ENCODE assay signal across 8 mouse cellular contexts in genomic region chr11:40927168-40927567, GRCm38 (mm10).
DNase-seq lines count a peak whose midpoint lies in the region; ATAC-seq and TF ChIP-seq lines count a peak whose summit lies in the region.

No protein-coding gene starts in this region.

- no peaks in the 10 kb centered on the region for H3K9me3 ChIP-seq in E14TG2a.4 (ENCODE audit: low read length)
- H3K9me3 ChIP-seq in embryonic facial prominence, embryonic 12.5 days: no peaks in the 10 kb centered on the region
- H3K9me3 ChIP-seq in lung, embryonic 15.5 days: no peaks in the 10 kb centered on the region

- H3K36me3 ChIP-seq in E14TG2a.4 (ENCODE audit: insufficient read depth, low read length): no peaks in the 10 kb centered on the region
- no peaks in the 10 kb centered on the region for H3K36me3 ChIP-seq in embryonic facial prominence, embryonic 12.5 days
- no peaks in the 10 kb centered on the region for H3K36me3 ChIP-seq in lung, embryonic 15.5 days

- no peaks in the 10 kb centered on the region for H3K27me3 ChIP-seq in E14TG2a.4 (ENCODE audit: insufficient read depth, low read length)
- H3K27me3 ChIP-seq in embryonic facial prominence, embryonic 12.5 days: no peaks in the 10 kb centered on the region
- H3K27me3 ChIP-seq in lung, embryonic 15.5 days: no peaks in the 10 kb centered on the region

- H3K27ac ChIP-seq in embryonic facial prominence, embryonic 12.5 days: no peak overlapping the region
- no peak overlapping the region for H3K27ac ChIP-seq in lung, embryonic 15.5 days

- H3K4me2 ChIP-seq in embryonic facial prominence, embryonic 12.5 days (replicated peaks): peak overlapping the region; percentile 49
- peak overlapping the region; percentile 48 for H3K4me2 ChIP-seq in lung, embryonic 15.5 days

- H3K4me1 ChIP-seq in E14TG2a.4 (replicated peaks; ENCODE audit: low read depth, low read length): no peaks in the 10 kb centered on the region
- H3K4me1 ChIP-seq in embryonic facial prominence, embryonic 12.5 days: no peaks in the 10 kb centered on the region
- no peaks in the 10 kb centered on the region for H3K4me1 ChIP-seq in lung, embryonic 15.5 days

- peak; percentile 14 for DNase-seq in adrenal gland, adult 8-10 months
- DNase-seq in heart, postnatal 4 days: peak; percentile 57
- peak; percentile 54 to 76 for DNase-seq in layer of hippocampus, adult 8-10 months (ENCODE audit: low spot score in 2 of 2)
- peak; percentile 70 for DNase-seq in right cerebral cortex, postnatal 14 days
- no peak for DNase-seq in T-cell, adult 2 months (ENCODE audit: low spot score)

- ATAC-seq in embryonic facial prominence, embryonic 12.5 days (ENCODE audit: insufficient number of reproducible peaks, insufficient read depth, low FRiP score, low TSS enrichment): no peak
- ATAC-seq in lung, embryonic 15.5 days (ENCODE audit: borderline replicate concordance, extremely low read depth, low FRiP score, low TSS enrichment): no peak

- no peak overlapping the region for H3K4me3 ChIP-seq in E14TG2a.4 (replicated peaks; ENCODE audit: low read length)
- peak overlapping the region; percentile 22; the same call in 1 of the 2 replicates for H3K4me3 ChIP-seq in embryonic facial prominence, embryonic 12.5 days
- 0 out of 2 replicates have a peak overlapping the region, but pooled peaks have one; percentile 24 for H3K4me3 ChIP-seq in lung, embryonic 15.5 days

- 2% methylated on average over 12 of the region's 12 CpGs for WGBS in embryonic facial prominence, embryonic 12.5 days
- WGBS in lung, embryonic 15.5 days: 2% methylated on average over 12 of the region's 12 CpGs

- peak; percentile 65 for TF ChIP-seq CTCF in E14TG2a.4 (conservative IDR thresholded peaks at IDR 0.05; ENCODE audit: low read length)

- no peak overlapping the region for H3K9ac ChIP-seq in embryonic facial prominence, embryonic 12.5 days
- H3K9ac ChIP-seq in lung, embryonic 15.5 days: no peak overlapping the region
